Mouse (Mus musculus) thymus, postnatal 36 days (tissue): ENCODE results near the gene Grm6.

Experiments
- DNase-seq, 2 experiments: peaks; one replicate each; pipeline ENCODE4 v3.0.0; 2022; ENCODE audit warnings: mixed read lengths in 2 of 2

Gene Grm6

DNA sequence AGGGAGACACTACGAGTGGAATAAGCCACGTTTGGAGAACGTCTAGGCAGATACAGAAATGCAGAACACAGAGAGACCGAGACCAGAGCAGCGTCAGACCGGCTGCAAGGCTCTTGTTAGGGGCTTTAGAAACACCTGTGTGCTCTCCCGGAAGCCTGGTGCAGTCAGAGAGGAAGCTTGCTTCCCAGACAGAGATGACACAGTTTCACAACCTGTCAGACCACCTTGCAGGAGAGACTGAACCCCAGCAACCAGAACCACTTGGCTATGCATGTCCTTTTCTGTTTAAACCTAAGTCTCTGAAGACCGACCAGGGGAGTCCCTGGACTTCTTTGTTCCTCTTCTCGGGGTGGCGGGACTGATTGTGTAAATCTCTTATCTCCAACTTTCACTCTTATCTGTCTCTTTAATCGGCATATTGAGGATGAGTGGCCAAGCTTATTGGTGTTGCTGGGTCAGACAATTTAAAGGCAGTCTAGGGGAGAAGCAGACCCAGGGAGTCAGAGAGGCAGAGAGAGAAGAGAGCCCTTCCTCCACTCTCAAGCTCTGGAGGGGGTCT is at the start of gene Grm6:
Gene Grm6 (plus strand): TSS at position 509 of the 559 bp plus-strand sequence.
- DNase-seq: peak; percentile 48 to 67

DNA sequence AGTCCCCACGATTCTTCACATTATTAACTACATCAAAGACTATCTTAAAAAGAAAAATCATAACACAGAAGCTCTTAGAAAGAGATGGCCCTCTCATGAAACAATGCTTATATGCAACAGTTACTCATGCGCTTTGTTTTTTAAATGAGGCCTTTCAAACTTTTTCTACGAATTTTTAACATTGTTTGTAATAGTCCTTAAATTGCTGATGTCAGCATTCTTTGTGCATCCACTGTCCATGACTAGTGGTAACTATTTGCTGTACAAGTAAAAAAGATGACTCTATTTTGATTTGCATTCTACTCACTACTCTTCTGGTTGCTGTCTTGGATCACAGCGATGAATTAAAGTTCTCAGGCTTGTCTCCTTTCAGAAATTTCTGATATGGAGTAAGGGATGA is 36.3 kb upstream of the Grm6 start:
- DNase-seq: no peak

DNA sequence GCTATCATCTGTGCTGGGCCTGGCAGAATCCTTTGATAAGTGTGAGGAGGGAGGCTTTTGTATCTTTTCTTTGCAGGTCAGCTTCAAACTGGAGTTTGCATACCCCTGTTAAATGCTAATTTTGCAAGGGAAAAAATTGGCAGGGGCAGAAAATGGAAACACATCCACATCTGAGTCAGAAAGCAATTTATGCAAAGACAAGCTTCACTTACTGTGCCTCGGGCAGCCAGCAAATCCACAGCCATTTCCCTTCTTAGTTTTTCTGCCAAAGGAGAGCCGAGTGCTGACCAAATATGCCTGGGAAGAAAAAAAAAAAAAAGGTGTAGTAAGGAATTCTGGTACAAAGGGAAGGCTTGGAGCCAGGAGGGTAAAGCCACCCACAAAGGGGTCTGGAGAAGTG is 24.3 kb upstream of the Grm6 start:
- DNase-seq: no peak

DNA sequence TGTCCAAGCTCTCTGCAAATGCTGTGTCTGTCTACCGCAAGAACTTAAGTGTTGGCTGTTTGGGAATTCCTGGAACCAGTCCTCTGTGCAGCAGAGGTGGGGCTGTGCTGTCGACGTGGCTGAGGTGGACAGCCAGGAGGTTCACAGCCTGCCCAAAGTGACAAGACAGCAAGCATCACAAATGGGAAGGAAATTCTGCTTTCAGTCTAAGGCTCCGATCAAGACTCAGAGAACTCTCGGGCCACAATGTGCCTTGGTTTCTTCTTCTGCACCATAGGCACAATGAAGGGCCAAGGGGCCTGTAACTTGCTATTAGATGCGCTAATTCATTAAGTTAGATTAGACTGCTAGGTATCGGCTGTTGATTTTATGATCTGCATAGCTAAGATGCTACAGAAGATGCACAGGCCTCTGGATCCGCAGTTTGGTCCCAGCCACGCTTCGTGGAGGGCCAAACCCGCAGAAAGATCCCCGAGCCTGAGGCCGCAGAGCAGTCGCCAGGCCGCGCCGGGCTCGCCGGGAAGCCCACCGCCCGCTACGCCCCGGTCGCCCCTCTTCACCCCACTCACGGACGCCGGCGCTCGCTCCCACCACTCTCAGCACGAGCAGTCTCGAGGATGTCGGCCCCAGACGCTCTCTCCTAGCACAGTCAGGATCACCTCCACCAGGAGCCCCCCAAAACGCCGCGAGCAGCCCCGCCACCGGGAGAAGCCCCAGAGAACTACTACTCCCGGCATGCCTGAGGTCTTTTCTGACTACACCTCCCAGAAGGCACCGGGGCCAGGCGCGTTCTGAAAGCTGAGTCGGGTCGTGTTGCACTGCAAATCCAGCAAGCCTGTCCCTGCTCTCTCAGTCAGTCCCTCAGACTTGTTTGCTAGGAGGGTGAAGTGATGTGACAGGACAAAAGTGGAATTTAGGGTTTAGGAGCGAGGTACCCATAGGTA is 23.2 kb upstream of the Grm6 start, which contains the start of gene Zfp354c:
Gene Zfp354c (minus strand): TSS at position 715 of the 944 bp plus-strand sequence.
- peak; percentile 84 to 88 for DNase-seq

DNA sequence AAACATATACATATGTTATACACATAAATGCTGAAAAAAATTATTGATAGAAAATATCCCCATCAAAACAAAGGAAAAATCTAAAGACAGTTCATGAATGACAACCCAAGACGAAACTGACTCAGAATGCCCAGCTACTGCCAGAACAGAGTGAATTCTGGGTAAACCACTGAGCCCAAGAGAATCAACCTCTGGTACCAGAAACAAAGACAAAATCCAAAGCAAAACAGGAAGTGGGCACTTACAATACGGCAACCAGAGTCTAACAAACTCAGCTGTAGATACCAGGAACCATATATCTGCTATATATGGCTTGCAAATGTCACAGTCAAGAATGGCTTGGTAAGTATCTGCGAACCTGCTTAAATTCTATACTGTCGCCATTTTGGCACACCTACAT is 14.8 kb upstream of the Grm6 start:
- no peak for DNase-seq

DNA sequence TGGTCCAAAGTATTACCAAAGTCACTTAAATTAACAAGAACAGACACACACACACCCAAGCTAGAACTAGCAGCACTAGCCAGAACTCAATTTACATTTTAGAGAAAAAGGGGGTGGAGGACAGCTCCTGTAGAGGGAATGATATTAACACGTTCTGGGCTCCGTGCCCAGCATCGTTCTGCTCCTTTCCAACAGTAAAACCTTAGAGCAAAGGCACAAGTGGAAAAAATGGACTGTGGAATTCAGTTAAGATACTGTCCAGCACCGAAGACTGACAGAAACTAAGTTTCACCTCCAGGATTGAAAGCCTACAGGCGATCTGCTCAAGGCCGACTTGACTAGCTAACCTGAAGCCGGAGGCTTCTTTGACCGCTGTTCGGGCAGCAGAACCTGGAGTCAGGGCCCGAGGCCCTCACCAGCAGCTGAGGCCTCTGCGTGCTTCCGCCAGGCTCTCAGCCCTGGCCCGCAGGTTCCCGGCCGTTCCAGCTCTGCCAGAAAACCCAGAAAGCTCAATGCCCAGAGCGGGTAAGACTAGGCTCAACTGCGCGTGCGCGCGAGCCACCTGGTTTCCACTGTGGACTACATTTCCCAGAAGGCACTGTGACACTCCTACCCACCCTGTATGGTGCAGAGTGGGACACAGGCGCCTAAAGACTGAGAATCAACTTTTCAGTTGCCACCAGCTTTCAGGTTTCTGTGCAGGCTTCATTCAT is 9.3 kb upstream of the Grm6 start, which contains the start of gene Zfp879:
Gene Zfp879 (minus strand): TSS at position 530 of the 713 bp plus-strand sequence.
- peak; percentile 86 to 89 for DNase-seq

DNA sequence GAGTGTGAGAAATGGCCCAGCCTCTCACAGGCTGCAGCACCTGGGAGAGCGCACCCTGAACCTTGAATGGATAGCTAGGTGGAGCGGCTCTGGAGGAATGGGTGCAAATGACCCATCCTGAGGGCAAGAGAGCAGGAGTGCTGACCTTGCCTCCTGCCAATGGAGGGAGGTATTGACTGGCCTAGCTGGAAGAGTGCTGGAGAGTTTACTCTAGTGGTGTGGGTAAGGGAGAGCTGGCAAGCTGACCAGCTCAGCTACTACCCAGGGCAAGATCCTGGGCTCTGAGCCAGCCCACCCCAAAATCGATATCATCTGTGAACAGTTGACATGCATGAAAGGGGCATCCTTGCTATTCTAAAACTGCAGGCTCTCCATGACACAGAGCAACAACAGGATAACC is 4.5 kb upstream of the Grm6 start:
- DNase-seq: no peak

DNA sequence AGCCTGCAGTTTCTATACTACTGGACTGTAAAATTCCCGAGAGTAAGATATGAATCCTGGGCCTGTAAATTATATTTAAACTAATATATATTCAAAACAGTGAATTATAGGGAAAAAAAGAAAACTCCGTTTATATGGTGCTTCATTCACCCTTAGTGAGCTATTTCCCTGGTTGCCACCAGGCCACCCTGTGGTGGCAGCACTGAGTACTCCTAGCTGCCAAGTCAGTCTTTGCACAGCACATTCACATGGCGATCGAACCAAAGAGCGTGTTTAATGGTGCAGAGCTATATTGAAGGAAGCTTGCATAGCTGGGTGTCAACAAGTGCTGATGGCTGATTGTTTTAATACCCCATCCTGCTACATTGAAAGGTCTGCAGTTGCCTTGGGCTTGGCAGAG is 3.4 kb upstream of the Grm6 start:
- DNase-seq: no peak

DNA sequence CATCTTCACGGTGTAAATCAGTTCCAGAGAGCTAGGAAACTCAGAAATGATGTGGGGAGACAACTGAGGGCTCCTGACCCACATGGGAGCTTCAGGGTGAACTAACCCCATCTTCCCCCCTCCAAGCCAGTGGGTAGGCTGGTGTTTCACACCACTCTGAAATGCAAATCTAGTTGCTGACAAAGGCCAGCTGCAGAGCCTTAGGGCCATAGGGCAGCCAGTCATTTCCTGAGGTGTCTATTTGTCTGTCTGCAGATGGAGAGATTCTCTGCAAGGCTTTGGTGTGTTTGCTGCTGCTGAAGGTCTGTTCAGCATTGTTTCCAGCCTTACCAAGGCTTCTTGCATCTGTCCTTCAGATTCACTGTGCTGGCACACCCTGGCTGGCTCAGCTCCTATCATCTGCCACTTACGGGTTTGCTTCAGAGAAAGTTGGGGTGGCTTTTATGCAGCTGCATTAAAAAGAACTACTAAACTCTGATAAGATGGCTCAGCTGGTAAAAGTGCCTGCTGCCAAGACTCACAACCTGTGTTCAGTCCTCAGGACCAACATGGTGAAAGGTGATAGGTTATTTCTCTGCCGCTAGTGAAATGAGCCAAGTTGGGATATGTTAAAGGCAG is 1.9 kb upstream of the Grm6 start:
- DNase-seq: peak; percentile 18 to 32

DNA sequence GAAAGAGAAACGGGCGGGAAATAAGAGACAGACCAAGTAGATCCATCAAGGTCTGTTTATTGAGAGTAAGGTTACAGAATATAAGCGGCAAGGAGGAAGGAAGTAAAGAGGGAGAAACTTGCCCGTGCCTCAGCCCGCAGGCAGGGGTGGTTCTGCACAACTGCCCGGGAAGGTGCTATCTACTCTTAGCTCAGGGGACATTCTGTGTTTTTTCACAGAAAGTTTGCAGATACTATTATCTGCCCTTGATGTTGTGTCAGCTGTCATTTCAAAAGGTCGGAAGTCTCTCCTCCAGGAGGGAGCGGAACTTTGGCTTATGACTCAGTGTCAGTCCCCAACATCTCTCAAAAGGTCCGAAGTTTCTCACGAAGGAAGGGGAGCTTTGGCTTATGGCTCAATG is 1.2 kb upstream of the Grm6 start:
- peak in 1 of 2 experiments; percentile 16 for DNase-seq

DNA sequence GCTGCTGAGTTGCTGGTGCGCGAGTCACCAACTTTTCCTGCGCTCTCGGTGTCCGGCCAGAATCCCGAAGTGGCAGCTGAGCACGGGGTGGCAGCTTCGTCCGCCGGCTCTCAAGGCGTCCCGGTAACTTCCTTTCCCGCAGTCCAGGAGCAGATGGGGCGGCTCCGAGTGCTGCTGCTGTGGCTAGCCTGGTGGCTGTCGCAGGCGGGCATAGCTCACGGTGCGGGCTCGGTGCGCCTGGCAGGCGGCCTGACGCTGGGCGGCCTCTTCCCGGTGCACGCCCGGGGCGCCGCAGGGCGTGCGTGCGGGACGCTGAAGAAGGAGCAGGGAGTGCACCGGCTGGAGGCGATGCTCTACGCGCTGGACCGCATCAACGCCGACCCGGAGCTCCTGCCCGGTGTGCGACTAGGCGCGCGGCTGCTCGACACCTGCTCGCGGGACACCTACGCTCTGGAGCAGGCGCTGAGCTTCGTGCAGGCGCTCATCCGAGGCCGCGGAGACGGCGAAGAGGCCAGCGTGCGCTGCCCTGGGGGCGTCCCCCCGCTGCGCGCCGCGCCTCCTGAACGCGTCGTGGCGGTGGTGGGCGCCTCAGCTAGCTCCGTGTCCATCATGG is 610 bp downstream of the Grm6 start:
- DNase-seq: peak; percentile 35 to 48

DNA sequence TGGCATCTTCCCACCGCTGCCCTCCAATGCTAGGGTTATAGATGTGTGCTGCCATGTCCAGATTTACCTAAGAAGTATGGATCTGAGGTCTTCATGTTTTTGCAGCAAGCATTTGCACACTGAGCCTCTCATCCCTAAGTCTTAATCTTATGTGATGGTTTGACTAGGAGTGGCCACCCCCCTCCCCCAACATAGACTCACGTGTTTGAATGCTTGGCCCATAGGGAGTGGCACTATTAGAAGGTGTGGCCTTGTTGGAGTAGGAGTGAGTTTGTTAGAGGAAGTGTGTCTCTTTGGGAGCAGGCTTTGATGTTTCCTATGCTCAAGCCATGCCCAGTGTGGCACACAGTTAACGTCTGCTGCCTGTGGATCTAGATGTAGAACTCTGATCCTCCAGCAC is 28.2 kb downstream of the Grm6 start:
- DNase-seq: no peak

DNA sequence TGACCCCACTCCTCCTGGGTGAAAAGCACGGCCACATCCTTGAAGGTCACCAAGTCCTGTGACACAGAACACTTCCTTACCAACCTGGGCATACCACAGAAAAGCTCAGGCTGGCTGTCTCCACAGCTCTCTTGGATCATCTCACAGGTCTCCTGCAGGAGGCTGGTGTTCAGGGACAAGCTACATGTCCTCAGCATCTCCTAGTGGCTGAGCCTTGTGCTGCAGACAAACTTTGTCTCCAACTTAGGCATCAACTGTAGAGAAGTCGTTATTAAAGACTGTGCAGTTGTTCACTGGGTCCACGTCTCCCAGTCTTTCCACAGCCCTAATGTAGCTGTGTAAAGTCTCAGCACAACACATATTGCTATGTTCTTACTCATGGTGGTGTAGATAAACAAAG is 33.3 kb downstream of the Grm6 start:
- DNase-seq: peak in 1 of 2 experiments; percentile 6

DNA sequence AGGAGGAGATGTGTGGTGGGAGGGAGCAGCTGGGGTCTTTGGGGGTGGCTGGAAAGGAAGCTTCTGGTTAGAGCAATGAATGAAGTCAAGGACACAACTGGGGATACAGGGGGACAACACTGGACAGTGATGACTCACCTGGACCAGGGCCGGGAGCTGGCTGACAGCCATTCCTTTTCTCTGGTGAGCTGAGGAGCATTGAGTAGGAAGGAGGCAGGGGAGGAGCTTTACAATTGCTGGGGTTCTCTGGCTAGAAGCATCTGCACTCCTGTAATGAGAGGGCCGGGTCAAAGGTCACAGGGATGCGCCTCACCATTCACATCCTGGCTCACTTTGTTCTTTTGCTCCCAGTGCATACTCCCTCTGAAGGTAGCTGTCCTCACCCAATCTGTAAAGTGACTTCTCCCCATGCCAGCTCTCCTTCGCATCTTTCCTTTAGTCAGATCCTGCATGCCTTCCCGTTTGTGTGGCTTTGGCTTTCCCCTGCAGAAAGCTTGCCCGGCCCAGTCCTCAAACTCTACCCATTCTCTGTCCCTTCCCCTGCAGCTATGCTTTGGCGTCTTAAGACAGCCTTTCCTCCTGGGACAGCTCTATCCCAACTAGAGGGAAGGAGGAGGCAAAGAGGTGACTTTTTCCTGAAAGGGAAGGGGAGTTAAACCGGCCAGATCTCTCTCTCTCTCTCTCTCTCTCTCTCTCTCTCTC is 35.9 kb downstream of the Grm6 start:
- no peak for DNase-seq

DNA sequence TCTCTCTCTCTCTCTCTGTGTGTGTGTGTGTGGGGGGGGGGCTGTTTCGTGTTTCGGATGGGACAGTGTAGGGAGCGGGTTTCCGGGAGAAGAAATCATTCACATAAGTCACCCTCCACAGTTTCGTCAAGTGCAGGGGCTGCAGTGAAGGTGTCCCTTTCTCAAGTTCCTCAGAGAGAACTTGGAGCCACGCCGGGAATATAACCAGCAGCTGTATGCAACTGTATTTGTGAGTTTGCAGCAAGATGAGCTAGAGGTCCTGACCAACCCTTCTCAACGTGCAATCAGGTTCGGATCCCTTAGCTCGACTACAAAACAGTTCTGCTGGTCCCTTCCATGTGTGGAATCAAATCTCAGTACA is 36.4 kb downstream of the Grm6 start:
- DNase-seq: no peak

DNA sequence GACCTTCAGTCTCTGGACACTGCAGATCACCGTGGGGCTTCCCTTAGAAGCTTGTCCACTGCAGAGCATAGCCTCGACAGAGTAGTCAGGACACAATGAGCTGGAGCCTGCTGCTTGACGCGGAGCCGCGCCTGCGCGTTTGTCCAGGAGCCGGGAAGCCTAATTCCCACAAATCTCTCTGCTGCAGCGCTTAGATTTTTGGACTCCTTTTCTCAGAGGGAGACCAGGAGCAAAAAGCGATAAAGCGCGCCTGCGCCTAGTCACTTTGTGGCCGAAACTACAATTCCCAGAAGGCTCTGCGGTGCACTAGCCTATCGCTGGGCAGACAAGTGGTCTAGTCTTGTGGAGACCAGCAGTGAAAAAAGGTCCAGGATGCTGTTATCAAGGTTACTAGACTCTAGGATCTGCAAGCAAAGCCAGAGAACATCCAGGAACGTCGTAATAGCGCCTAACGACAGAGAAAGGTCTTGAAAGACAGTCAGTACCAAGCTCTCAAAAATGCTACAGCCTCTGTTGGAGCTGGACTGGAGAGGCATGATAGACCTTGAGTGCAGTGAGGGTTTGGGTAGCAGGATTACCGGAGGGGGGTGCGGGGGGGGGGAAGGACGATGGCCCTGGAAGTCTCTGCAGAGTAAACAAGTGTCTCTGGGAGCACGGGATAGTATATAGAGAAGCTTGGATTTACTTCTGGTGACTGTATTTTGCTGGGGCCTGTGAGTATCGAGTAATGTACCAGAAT is 37.1 kb downstream of the Grm6 start, which contains the start of gene Zfp454:
Gene Zfp454 (minus strand): TSS at position 262 of the 739 bp plus-strand sequence.
- peak in 1 of 2 experiments; percentile 12 for DNase-seq

DNA sequence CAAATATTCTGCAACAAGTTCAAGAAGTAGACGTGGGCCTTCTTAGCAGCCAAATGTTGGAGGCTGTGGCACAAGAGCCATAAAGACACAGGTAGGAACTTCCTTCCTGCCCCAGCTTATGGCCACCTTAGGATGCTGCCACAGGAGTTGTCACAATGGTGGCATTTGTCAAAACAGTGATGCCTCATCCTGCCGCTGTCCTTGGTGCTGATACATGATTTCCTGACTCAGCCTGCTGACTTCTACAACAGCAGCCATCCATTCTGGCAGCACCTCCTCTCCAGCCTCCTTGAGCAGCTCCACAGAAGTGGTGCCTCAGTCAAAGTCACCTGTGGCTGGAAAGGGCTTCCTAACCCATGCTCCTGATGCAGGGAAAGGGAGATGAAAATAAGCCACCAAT is 42.0 kb downstream of the Grm6 start:
- peak; percentile 5 to 11 for DNase-seq

DNA sequence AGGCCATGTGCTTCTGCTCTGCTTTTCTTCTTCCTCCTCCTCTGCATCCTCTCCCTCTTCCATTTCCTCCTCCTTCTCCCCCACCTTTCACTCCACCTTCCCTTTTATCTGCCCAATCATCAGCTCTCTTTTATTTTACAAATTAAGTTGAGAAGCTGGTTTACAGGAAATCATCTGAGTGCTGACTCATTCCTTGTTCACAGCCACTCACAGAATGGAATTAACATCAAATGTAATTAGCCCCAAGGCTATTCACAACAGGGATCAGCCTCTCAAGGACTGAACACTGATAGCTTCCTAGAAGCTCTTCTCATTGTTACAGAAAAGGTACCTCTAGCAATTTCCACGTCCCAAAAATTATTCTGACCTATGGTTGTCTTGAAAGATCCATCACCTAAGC is 46.9 kb downstream of the Grm6 start:
- no peak for DNase-seq

DNA sequence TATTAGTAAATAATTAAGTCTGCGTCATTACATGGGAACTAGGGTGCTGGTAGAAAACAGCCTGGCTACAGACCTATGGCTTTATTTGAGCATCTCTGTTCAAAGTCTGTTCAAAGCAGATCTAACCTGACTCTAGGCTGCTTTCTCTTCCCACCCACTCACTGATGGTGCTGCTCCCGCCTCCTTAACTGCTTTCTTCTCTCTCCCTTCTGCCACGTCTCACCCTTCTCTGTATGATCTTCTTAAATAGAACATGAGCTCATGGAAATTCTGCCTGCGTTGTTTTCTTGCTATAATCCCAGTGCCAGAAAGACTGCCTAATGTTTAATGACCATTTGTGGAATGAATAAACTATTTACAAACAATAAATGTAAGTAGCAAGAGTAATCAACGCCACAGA is 57.7 kb downstream of the Grm6 start:
- DNase-seq: no peak

DNA sequence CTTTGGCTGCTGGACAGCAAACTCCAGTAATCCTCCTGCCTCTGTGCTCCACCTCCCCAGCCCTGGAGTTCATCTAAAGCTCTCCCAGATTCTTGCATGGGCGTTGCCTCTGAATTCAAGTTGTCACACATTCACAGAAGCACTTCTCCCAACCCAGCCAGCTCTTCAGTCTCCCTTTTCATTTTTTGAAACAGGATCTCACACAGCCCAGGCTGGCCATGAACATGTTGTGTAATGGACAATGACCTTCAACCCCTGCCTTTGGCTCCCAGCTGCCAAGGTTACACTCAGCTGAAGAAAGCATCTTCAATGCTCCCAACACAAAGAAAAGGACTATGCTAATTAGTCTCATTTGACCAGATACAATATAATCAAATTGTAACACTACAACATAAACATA is 62.8 kb downstream of the Grm6 start:
- DNase-seq: no peak

DNA sequence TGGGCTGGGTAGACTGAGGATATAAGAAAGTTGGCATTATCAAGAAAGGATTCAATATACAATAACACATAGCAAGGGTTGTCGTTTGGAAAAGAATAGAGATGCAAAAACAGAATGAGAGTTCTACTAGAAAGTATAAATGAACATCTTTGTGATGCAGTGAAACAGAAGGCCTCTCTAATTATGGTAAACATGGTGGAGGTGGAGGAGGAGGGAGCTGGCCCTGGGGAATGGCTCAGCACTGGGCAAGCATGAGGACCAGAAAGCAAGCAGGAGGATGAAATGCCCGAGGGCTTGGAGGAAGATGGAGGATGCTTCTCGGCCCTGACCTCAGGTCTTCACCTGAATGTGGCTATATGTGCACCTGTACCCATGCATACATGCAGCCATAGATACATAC is 64.0 kb downstream of the Grm6 start:
- no peak for DNase-seq
